Mouse (Mus musculus) kidney, adult 9 months (tissue): Measurements from ENCODE around the gene Aar2.

Experiments used
- DNase-seq: peaks from one replicate; pipeline ENCODE4 v3.0.0; 2022

Gene Aar2

DNA sequence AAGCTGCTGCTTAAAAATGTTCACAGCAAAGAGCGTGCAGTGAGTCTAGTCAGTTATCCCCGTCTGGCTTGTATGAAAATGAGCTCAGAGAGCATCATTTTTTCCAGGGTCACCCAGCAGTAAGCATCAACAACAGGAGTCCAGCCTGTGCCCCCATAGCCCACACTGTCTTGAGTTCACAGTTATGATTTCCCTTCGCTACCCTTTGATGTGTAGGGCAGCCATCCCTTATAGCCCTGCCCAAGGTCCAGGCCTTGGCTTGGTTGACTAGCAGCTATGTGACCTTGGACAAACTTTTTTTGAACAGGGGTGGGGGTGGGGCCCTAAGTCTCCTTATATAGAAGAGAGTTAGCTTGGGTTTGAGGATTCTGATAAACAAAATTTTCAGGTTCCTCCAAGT lies 21.9 kb downstream of the Aar2 start:
- no peak for DNase-seq

DNA sequence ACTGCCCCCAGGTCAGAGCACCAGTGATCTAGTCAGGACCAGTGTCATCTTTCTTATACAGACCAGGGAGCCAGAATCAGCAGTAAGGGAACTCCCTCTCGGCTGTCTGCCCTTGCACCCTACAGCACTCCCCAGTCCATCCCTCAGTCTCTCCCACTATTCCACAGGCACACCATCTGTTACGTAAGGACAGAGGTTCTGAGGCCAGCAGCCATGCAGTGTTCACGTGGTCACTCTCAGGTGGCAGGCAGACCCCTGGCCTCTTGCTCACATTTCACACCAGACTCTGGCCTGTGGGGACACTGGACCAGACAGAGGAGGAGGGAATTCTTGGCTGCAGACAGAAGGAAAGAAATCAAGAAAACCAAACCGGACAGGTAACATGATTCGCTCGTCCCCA lies 24.1 kb downstream of the Aar2 start:
- peak; percentile 35 for DNase-seq

DNA sequence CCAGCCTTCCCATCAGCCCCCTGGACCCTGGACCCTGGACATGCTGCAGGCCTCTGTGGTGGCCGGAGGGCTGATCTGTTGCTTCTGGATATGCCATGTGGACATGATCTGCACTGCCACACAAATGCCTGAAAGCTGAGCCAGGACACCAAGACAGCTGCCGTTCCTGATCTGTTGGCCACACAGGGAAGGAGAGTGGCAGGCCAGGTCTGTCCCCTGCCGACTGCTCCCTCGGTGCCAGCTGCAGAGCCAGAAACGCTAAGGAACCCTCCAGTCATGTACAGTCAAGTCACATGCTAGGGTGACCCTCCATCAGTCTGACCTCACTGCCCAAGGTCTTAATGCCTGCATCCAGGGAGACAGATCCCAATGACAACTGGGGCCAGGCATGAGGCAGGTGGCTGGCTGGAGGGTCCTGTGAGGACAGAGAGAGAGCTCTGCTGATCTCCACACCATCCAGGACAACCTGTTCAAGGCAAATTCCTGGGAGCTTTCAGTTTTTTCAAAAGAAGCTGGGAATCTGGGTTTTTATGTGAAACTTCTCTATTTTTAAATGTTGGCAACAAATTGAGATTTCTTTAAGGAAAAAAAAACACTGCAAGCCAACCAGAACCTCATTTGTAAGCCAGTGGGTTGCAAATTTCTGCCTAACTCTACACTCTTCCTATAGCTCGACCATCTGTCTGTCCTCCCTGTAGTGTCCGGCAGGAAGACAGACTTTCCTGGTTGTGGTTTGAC lies 29.6 kb downstream of the Aar2 start:
- no peak for DNase-seq

DNA sequence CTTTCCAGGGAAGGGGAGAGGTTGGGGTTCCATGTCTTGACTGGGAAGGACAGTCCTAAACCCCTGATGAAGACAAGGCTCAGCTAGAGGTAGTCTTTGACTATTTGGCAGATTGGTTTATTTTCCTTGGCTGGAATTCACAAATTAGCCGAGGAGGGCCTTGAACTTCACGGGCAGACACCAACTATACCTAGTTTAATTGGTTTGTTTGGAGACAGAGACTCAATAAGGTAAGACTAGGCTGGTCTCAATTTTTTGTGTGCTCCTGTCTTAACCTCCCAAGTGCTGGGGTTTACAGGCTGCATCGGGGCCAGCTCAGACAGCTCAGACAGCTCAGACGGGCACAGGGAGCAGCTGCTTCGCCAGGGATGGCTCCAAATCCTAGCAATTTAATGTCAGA lies 33.1 kb downstream of the Aar2 start:
- DNase-seq: no peak

DNA sequence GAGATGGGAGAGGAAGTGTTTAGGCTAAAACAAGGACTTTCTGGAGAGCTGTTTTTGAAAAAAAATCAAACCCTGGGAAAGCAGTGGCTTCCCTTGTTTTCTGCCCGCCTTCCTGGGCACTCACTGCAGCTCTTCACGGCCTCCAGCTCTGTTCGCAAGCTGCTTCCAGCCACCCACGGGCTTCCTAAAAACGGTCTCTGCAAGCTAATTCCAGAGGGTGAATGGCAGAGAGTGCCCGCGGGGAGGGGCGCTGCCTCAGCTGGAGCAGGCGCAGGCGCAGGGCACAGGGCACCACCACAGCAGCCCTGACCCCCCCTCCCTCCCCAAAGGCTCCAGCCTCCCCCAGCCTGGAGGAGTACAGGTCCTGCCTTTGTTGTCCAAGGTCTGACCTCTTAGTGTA lies 33.9 kb downstream of the Aar2 start:
- DNase-seq: no peak

DNA sequence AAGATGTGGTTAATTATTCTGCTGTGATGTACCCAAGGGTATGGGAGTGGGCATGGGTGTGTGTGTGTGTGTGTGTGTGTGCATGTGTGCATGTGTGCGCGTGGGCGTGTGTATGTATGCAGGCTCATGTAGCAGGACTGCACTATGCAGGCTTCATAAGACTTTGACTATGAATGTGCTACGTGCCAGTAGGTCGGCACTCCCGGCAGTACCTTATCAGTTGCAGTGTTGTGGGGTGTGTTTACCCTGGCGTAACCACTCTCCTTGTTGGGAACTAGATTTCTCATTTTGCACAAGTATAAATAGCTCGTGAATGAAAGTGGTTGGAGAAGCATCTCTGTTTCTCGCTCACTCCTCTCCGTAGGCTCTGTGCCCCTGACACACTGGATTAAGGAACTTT lies 35.5 kb downstream of the Aar2 start:
- DNase-seq: no peak

DNA sequence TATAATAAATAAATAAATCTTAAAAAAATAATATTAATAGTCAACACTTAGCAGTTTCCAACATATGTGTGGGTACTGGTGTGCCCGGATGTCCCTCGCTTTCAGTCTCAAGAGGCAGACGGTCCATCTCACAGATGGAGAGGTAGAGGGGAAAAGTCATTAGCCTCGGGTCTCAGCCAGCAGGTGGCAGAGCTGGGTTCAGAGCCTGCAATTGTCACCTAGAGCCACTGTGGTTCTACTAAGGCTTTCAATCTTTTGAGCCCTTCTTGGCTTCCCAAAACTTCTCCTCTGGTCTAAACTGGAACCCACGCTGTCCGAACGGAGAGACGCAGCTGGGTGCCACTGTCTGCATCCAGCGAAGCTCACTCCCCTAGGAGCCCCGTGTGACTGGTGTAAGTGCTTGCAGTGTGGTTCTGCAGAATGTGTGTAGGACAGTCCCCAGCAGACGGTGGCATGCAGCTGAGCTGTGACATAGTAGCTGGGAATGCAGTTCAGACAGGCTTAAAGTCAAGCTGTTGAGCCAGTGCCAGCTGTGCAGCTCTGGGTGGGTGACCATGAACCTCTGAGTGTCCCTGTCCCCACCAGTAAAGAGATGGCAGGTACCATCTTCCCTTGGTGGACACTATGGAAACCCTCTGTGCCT lies 36.9 kb downstream of the Aar2 start:
- DNase-seq: peak; percentile 12

DNA sequence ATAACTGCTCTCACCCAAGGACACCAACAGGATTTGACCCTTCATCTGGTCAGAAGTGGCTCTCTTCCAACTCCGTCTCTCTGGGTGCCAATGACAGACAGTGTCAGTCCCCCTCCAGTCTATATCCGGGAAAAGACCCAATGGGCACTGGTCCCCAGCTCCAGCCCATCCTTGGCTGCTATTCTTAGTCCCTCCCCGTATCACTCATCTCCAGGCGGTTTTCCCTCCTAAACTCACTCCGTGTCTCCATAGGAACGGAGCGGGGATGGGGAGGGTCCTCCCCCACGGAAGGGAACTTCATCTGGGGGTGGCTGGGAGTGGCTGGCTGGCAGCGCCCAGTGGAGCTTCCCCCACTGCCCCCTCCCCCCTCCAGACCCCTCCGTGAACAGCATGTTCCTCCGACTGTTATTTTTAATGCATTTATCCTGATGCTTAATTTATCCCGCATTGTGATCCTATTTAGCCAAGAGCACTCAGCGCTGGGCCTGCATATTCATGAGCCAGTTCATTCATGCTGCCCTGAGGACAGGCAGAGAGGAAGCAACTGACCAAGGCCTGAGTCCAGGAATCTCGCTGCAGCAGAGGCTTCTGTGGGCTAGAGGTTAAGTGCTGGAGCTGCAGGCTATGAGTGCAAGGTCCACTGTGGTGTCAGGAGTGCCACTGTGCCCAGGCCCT lies 37.5 kb downstream of the Aar2 start:
- peak; percentile 53 for DNase-seq

DNA sequence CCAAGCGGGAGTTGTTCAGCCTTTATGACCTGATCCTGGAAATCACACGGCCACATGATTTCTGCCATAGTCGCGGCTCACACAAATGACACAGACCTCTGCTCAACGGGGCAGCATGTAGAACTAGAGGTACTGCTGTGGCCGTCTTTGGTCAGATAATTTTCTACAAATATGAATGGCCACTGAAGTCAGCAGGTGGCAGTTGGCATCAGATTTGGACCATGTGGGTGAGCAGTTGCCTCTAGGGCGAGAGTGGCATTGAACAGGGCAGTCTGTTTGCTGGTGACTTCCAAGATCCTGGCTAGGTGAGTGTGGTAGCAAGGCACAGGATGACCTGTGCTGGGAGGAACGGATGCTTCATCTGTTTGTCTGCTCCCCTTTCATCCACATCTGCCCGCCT lies 42.1 kb downstream of the Aar2 start:
- no peak for DNase-seq

DNA sequence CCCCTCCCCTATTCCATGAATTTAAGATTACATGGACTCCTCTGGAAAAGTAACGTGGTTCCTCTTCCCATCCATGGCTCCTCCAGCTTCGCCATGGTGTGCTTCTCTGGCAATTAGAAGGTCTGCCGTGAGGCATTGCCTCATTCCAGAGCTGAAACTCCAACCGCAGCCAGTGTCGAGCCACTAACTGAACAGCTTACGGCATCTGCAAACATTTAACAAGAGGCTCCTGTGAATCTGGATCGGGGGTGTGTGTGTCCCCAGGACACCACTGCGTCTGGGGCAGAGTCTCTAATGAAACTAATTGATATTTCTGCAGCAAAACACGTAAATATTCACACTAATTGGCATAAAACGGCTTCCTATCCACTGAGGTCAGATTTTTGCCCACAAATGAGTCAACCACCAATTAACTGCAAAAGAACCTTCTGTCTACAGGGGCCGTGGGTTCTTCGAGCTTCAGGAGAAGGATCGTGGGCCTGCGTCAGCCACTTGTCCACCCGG lies 47.7 kb downstream of the Aar2 start:
- DNase-seq: no peak

DNA sequence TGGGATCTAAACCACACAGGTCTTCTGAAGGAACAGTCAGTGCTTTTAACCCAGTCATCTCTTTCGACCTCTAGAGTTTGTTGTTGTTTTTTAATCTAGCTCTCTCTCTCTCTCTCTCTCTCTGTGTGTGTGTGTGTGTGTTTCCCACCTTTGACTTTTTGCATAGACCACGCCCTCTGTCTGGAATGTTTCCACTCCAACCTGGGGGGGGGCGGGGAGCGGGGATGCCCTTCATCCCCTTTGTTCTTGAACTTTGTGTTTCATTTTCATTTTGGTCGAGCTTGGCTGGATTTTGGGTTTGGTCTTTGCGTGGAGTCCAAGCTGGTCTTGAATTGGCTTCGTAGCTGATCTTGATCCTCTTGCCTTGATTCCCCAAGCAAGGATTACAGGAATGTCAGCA lies 55.2 kb downstream of the Aar2 start:
- no peak for DNase-seq

DNA sequence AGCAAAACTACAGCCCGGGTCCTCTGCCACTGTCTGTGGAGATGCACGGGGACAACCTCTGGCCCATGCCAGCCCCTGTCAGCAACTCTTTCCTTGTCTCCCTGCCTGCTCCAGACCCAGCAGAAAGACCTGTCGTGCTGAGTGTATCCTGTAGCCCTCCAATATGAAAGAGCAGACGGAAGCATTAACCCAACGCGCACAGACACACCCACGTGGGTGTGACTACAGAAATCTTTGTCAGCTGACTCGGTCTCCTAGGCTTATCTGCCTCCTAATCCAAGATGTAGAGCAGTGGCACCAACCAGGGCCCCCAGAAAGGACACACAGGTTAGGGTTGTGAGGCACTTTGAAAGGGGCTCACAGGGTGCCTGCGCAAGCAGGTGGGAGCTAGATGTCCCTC lies 56.3 kb downstream of the Aar2 start:
- DNase-seq: no peak

DNA sequence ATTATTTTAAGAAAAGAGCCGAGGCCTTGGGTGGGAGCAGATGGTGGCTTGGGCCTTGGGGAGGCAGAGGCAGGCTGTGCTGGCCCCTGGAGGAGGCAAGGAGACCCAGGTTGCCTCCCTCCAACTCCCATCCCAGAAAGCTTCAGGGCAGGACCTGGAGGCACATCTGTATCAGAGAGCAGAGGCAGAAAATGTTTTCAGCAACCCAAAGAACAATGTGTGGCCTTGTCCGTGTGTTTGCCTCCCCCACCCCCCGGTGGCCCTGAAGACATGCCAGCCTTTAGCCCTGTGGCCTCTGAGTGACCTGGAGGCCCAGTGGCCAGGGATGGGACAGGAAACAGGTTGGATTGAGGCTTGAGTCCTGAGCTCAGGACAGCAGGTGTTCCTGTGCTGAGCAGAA lies 57.8 kb downstream of the Aar2 start:
- DNase-seq: no peak

DNA sequence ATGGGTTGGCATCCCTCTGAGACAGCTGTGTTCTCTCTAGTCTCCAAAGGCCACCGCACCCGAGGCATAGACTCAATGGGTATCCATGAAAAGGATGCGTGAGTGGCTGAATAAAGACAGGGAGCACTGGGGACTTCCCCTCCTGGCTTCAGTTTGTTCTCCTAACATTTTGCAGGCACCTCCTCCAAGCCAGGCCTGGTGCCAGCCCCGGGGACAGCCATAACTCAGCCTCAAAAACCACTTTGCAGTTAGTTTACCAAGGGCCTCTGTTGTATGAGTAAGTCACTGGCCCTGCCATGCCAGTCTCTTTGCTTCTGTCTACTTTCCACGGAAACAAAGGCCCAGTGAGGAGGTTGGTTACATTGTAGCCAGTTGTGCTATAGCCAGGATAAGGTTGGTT lies 58.6 kb downstream of the Aar2 start:
- DNase-seq: no peak

DNA sequence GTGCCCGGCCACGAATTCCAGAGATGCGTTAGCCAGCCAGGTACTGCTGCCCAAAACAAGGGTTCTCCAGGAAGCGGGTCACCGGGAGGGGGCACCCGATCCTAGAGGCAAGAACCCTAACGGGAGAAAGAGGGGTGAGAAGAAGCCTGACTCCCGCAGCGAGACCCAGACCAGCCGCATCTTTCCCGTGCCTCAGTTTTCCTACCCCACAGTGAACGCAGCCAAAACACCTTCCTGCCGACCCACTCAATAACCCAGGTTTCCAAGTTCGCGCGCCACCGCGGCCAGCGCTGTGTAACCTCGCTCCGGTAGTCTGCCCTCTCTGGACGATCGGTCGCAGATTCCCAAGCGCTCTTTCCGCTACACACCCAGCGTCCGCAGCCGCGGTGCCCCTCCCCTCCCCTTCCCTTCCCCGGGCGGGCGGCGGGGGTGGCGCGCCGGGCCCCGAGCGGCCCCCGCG lies 65.7 kb downstream of the Aar2 start:
- DNase-seq: peak; percentile 25

DNA sequence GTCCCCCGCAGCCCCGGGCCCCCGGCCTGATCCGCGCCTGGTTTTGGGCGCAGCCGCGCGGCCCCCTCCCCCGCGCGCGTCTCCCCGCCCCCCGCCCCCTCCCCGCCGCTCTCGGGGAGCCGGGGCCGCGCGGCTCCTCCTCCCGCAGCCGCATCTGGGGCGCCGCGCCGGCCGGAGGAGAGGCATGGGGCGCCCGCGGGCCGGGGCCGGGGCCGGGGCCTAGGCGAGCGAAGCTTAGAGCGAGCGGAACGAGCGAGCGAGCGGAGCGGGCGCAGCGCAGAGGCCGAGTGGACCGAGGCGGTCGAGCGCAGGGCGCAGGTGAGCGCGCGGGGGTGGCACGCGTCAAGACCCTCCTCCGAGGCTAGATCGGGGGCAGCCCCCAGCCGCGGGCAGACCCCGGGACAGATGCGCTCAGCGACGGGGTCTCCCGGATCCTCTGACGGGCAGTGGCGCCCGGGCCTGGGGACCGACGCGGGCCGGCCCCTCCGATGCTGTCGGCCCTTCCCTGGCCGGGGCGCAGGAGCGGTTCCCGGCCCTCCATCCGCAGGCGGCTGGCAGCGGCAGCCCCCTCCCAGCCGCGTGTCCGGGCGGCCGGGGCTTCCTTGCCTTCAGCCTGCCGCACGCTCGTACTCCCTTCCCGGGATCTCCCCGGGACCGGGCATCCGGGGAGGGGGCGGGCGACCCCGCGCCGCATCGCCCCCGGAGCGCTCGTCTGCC lies 66.3 kb downstream of the Aar2 start, which contains the start of gene Dlgap4:
TSS of gene Dlgap4 (plus strand) at position 165 of the 717 bp plus-strand sequence.
- DNase-seq: no peak

DNA sequence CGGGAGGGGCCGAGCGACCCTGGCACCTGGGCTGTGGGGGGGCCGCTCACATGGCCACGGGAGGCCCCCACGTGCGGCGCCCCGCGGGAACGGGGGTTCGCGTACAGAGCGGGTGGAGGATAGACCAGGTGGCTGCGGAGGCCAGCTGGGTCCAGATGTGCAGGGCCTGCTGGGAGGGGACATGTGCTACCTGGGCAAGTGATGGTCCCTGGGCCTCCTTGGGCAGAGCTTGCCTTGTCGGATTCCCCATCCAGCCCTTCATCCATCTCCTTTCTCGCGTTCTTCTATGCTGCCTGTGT lies 66.8 kb downstream of the Aar2 start:
- no peak for DNase-seq

DNA sequence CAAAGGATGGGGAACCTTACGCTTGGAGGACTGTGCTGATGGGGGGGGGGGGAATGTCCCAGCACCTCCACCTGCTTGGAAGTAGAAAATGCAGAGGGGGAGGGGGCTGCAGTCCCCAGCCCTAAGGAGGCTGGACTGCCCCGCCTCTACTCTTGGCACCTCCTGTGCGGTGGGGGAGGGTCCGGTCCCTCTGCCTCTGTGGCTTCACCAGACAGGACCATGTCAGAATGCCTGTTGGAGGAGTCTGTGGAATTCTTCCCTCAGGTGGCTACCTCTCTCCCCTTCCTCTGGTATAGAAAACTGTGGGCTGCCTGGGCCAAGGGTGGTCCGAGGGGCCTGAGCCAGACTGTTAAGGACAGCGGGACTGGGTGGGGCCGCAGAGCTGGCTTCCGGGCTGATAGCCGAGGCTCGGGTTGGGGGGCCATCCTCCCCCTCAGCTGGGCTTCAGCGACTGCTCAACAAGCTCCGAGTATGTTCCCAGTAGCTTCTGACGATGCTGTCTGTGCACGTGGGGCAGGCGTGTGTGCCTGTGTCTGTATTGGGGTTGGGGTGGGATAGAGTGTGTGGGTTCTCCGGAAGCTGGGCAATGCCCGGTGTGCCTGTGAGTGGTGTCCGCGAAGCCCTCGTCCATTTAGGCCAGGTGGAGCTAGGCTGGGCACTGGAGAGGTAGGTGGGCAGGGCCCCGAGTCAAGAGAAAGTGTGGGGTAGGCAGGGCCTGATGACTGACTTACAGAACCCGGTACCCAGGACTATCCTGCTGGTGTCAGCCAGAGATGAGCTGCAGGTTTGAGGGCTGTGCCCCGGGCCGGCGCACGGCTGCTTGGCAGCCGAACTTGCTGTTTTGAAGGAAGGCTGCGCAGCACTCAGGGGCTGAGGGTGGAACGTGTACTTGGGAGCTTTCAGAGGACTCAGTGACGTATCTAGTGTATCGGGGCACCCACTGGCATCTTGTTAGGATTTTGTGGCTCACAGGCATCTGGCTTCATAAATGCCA lies 67.6 kb downstream of the Aar2 start:
- no peak for DNase-seq

DNA sequence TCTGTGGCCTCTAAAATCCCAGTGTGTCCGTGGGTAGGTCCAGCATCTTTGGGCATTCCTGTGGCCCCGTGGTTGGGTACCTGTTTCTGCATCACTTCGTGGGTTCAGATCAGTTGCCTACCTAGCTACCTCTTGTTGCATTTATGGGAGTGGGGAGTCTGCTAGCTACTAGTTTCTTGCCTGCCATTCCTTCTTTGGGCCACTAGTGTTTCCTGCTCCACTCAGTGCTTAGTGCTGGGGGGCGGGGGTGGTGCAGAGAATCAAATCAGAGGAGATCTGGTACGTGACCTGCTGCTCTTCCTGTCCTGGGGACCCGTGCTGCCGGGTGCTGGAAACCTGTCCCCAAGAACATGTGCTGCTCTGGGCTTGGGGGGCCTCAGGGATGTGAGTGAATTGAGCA lies 69.1 kb downstream of the Aar2 start:
- DNase-seq: no peak

DNA sequence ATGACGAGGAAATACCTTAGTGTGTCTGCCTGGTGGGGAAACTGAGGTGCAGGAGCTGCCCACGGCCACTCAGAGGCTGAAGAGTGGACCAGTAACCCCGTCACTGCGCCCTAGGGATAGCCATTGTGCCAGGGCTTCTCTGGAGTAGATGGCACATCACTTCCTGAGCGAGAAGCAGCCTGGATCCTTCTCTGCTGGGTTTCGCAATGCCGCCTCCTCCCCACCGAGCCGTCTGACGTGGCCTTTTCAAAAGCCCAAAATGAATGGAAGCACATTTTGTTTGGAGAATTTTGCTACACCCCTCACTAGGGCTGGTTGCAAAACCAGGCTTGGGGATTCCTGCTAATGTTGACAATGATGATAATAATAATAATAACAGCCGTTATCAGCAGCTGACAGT lies 70.2 kb downstream of the Aar2 start:
- DNase-seq: no peak
